Mouse (Mus musculus) cerebral cortex, adult 2 months (tissue): Measurements from ENCODE around the gene App.

ENCODE experiments used
- WGBS: fragments of 180-500 bp; shearing (Covaris S2); methylation state at CpG from one replicate; pipeline ENCODE4 v1.1.7; 2018; 5-methylcytosine and 5-hydroxymethylcytosine counted together

Gene App

GRCm38 (mm10) chr16:84978589-84978988 lies 195.0 kb downstream of the App start:
- 59% methylated on average over 5 of the region's 5 CpGs for WGBS

- 81% methylated on average over 6 of the region's 6 CpGs for WGBS
Measured at GRCm38 (mm10) chr16:84974176-84974518, 199.4 kb downstream of the App start.

- 87% methylated on average over 15 of the region's 15 CpGs for WGBS
Measured at GRCm38 (mm10) chr16:84973446-84974175, 200.0 kb downstream of the App start.

GRCm38 (mm10) chr16:84971535-84972330 lies 201.8 kb downstream of the App start:
- 31% methylated on average over 16 of the region's 16 CpGs for WGBS

GRCm38 (mm10) chr16:84969026-84969425 lies 204.5 kb downstream of the App start:
- WGBS = 57% methylated on average over 7 of the region's 7 CpGs

GRCm38 (mm10) chr16:84966983-84967382 lies 206.6 kb downstream of the App start:
- 48% methylated on average over 4 of the region's 4 CpGs for WGBS

- 56% methylated on average over 13 of the region's 13 CpGs for WGBS
Measured at GRCm38 (mm10) chr16:84966096-84966495, 207.5 kb downstream of the App start.

GRCm38 (mm10) chr16:84963960-84964359 lies 209.6 kb downstream of the App start:
- 69% methylated on average over 9 of the region's 9 CpGs for WGBS

- WGBS = 48% methylated on average over 12 of the region's 12 CpGs
Measured at GRCm38 (mm10) chr16:84963527-84963926, 210.0 kb downstream of the App start.

- 60% methylated on average over 6 of the region's 6 CpGs for WGBS
Measured at GRCm38 (mm10) chr16:84957253-84957652, 216.3 kb downstream of the App start.

GRCm38 (mm10) chr16:84956690-84957089 lies 216.9 kb downstream of the App start:
- WGBS = 82% methylated on average over 2 of the region's 2 CpGs

GRCm38 (mm10) chr16:84955840-84956239 lies 217.7 kb downstream of the App start:
- 33% methylated on average over 1 of the region's 1 CpGs for WGBS

GRCm38 (mm10) chr16:84955204-84955839 lies 218.2 kb downstream of the App start:
- WGBS = 27% methylated on average over 26 of the region's 26 CpGs

GRCm38 (mm10) chr16:84931024-84931423 lies 242.5 kb downstream of the App start:
- WGBS = 50% methylated on average over 3 of the region's 3 CpGs

GRCm38 (mm10) chr16:84927827-84928226 lies 245.7 kb downstream of the App start:
- WGBS = 71% methylated on average over 1 of the region's 1 CpGs

- 49% methylated on average over 5 of the region's 5 CpGs for WGBS
Measured at GRCm38 (mm10) chr16:84919649-84920308, 253.8 kb downstream of the App start.

GRCm38 (mm10) chr16:84919087-84919486 lies 254.5 kb downstream of the App start:
- 66% methylated on average over 3 of the region's 3 CpGs for WGBS

GRCm38 (mm10) chr16:84916772-84917171 lies 256.8 kb downstream of the App start:
- whole genome bisulfite sequencing = 38% methylated on average over 3 of the region's 3 CpGs

- 93% methylated on average over 8 of the region's 8 CpGs for WGBS
Measured at GRCm38 (mm10) chr16:84911477-84912165, 261.9 kb downstream of the App start.

GRCm38 (mm10) chr16:84902995-84903394 lies 270.6 kb downstream of the App start:
- WGBS = 93% methylated on average over 4 of the region's 4 CpGs
